Mouse (Mus musculus): Measurements from ENCODE around the gene Ogfr. TPM values are rescaled to one million over a fixed set of nuclear protein-coding genes. Genes with fewer than 3 reads are reported as not detected.
A peak's percentile ranks its signal among the peaks of the same experiment; 100 is the strongest.

Gene Ogfr
- total and polyA plus RNA-seq, 2 experiments from 2014 or later, result 39.3 to 81.6 TPM

DNA sequence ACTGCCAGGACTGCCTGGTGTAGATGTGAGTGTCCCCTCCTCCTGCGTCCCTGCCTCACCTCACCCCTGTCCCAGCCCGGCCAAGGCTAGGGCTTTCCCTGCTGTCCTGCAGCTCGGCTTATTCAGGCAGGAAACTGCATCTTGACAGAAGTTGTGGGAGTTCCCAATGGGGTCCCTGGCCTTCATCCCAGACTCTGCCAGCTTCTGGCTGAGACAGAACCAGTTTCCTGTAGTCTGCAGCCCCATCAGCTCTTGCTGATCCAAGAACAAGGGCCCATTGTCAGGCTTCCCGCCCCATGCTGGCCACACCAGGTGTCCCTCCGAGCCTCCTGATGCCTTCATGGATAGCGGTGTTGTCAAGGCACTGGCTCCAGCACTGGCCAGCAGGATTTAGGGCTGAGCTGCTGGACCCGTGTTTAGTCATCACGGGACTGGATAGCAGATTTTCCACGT is 11.6 kb downstream of the Ogfr start:
- Histone ChIP-seq H3K9ac (replicated peaks; ENCODE audit: low read depth, low read length) (no peak overlapping the region), H3K27me3 (ENCODE audit: control insufficient read depth, insufficient read depth, low read length) (peaks cover 30% of the 10 kb centered on the region), H3K36me3 (replicated peaks; ENCODE audit: control insufficient read depth, insufficient read depth, low read length) (peaks cover 2% of the 10 kb centered on the region; the same call in 1 of the 2 replicates), H3K4me2 (ENCODE audit: low read depth, low read length) (no peak overlapping the region), H3K4me1 (ENCODE audit: control insufficient read depth, insufficient read depth) (0 out of 2 replicates have a peak, but pooled peaks cover 9% of the 10 kb centered on the region), H3K4me3 (ENCODE audit: low read depth, low read length) (no peak overlapping the region), H3K27ac (ENCODE audit: low read depth) (no peak overlapping the region), H3K9me3 (replicated peaks; ENCODE audit: control insufficient read depth, low read length) (no peaks in the 10 kb centered on the region)
- TF ChIP-seq EP300 (IDR thresholded peaks at IDR 0.05; ENCODE audit: low read depth), result no peak
- no peak for TF ChIP-seq CTCF (IDR thresholded peaks at IDR 0.05; ENCODE audit: low read depth)
- ATAC-seq (ENCODE audit: insufficient read depth, low read depth), result no peak
- 19% methylated on average over 9 of the region's 9 CpGs for WGBS
- no peak for DNase-seq (ENCODE audit: low spot score)

DNA sequence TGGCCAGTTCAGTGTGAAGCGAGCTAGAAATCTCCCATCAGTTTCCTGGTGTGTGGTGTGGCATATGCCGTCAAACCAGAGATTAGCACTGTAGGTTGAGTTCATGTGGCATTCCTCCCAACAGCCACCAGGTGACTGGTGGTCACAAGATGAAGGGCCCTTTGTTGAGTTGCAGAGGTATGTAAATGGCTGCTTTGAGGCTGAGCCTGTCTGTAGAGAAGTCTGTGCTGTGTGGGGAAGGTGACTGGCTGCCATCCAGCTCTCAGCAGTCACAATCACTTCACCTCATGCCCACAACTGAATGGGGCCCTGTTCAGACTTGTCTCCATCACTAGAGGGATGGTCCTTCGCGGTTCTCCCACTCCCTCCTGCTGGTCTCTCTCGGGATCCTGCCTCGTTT is 15.7 kb downstream of the Ogfr start:
- DNase-seq (ENCODE audit: low spot score) (no peak), ATAC-seq (ENCODE audit: insufficient read depth, low read depth) (no peak)
- no peaks in the 10 kb centered on the region for H3K9me3 ChIP-seq (replicated peaks; ENCODE audit: control insufficient read depth, low read length)
- TF ChIP-seq EP300 (IDR thresholded peaks at IDR 0.05; ENCODE audit: low read depth) (no peak), CTCF (IDR thresholded peaks at IDR 0.05; ENCODE audit: low read depth) (no peak)
- WGBS, result 55% methylated on average over 6 of the region's 6 CpGs
- no peak overlapping the region for H3K4me3 ChIP-seq (ENCODE audit: low read depth, low read length)
- no peak overlapping the region for H3K9ac ChIP-seq (replicated peaks; ENCODE audit: low read depth, low read length)
- no peaks in the 10 kb centered on the region for H3K36me3 ChIP-seq (replicated peaks; ENCODE audit: control insufficient read depth, insufficient read depth, low read length)
- H3K27me3 ChIP-seq (ENCODE audit: control insufficient read depth, insufficient read depth, low read length), result no peaks in the 10 kb centered on the region
- 0 out of 2 replicates have a peak, but pooled peaks cover 4% of the 10 kb centered on the region for H3K4me1 ChIP-seq (ENCODE audit: control insufficient read depth, insufficient read depth)
- no peak overlapping the region for H3K4me2 ChIP-seq (ENCODE audit: low read depth, low read length)
- H3K27ac ChIP-seq (ENCODE audit: low read depth), result no peak overlapping the region

DNA sequence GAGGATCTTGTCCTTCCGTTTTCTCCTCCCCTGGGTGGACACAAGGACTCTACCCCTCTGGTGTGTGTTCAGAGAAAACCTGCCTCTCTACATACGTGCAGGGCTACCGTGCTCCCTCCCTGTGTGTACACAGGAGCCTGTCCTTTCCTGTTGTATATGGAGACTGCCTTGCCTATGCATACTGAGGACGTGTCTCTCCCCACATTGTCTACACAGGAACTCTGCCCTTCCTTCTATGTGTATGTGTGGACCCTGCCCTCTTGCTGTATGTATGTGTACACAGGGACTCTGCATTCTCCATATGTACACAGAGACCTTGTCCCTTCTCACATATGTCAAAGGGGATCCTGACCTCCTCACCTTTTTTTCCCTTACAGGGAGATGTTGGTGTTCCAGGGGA is 21.2 kb downstream of the Ogfr start:
- Histone ChIP-seq H3K4me3 (ENCODE audit: low read depth, low read length) (no peak overlapping the region), H3K9me3 (replicated peaks; ENCODE audit: control insufficient read depth, low read length) (no peaks in the 10 kb centered on the region), H3K27ac (ENCODE audit: low read depth) (no peak overlapping the region), H3K27me3 (ENCODE audit: control insufficient read depth, insufficient read depth, low read length) (no peaks in the 10 kb centered on the region), H3K4me2 (ENCODE audit: low read depth, low read length) (no peak overlapping the region), H3K36me3 (replicated peaks; ENCODE audit: control insufficient read depth, insufficient read depth, low read length) (no peaks in the 10 kb centered on the region), H3K4me1 (ENCODE audit: control insufficient read depth, insufficient read depth) (no peaks in the 10 kb centered on the region), H3K9ac (replicated peaks; ENCODE audit: low read depth, low read length) (no peak overlapping the region)
- no peak for DNase-seq (ENCODE audit: low spot score)
- no peak for TF ChIP-seq EP300 (IDR thresholded peaks at IDR 0.05; ENCODE audit: low read depth)
- no peak for TF ChIP-seq CTCF (IDR thresholded peaks at IDR 0.05; ENCODE audit: low read depth)
- WGBS, result 60% methylated on average over 4 of the region's 4 CpGs
- ATAC-seq (ENCODE audit: insufficient read depth, low read depth), result no peak

DNA sequence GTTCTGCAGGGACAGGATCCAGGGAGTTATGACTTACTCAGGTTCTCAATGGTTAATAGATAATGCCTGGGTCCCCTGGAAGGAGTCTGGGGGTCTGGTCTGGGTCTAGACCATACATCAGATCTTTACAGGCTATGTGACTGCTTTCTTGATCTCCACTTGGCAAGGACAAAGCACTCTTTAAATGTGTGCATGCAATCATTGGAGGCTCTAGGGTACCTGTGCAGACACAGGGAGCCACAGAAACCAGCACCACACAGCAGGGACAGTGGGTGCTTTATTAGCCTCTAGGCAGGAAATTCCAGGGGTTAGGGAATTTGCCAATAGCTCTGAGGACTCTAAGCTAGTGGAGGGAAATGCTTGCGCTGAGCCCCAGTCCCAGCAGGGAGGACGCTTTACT is 22.8 kb downstream of the Ogfr start:
- Histone ChIP-seq H3K4me2 (ENCODE audit: low read depth, low read length) (no peak overlapping the region), H3K9ac (replicated peaks; ENCODE audit: low read depth, low read length) (no peak overlapping the region), H3K27me3 (ENCODE audit: control insufficient read depth, insufficient read depth, low read length) (no peaks in the 10 kb centered on the region), H3K27ac (ENCODE audit: low read depth) (no peak overlapping the region), H3K4me3 (ENCODE audit: low read depth, low read length) (no peak overlapping the region), H3K9me3 (replicated peaks; ENCODE audit: control insufficient read depth, low read length) (no peaks in the 10 kb centered on the region), H3K4me1 (ENCODE audit: control insufficient read depth, insufficient read depth) (no peaks in the 10 kb centered on the region), H3K36me3 (replicated peaks; ENCODE audit: control insufficient read depth, insufficient read depth, low read length) (no peaks in the 10 kb centered on the region)
- ATAC-seq (ENCODE audit: insufficient read depth, low read depth) (no peak), DNase-seq (ENCODE audit: low spot score) (no peak)
- TF ChIP-seq CTCF (IDR thresholded peaks at IDR 0.05; ENCODE audit: low read depth), result no peak
- no peak for TF ChIP-seq EP300 (IDR thresholded peaks at IDR 0.05; ENCODE audit: low read depth)
- WGBS, result 47% methylated on average over 2 of the region's 2 CpGs

DNA sequence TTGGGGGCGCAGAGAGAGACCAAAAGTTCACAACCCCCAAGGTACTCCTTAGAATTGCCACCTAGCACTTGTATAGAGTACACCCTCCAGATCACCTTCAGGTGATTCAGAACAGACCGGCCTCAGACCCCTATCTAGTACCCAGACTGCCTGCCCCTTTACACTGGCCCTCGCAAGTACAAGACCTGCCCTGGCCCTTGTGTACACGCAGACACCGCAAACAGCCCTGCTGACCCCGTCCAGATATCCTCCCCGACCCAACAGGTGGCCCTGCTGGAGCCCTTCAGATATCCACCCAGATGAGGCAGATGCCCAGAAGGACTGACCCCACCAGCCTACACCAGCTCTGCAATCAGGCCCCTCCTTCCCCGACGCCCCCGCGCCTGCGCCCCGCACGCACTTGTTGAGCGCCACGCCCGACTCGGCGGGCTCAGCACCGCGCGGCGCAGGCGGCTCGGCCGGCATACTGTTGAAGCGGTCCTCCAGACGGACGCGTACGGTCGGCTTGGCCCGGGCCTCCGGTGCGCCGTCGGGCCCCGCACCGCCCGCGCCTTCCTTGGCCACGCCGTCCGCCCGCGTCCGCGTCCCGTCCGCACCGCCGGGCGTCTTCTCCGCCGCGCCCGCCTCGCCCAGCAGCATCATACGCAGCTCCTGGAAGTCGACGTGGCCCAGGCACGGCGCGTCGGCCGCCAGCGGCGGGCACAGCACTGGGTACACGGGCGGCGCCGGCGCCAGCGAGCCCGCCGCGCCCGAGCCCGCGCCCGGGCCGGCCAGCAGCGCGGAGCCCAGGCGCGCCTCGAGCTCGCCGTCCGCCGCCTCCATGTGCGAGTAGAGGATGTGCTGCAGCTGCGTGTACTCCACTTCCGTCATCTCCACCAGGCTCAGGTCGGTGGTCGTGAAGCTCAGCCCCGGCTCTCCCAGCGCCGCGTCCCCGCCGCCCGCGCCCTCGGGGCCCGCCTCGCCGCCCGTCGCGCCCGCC is 52.8 kb downstream of the Ogfr start:
- 5% methylated on average over 69 of the region's 112 CpGs for WGBS
- no peak for TF ChIP-seq EP300 (IDR thresholded peaks at IDR 0.05; ENCODE audit: low read depth)
- no peak for TF ChIP-seq CTCF (IDR thresholded peaks at IDR 0.05; ENCODE audit: low read depth)
- DNase-seq (ENCODE audit: low spot score) (no peak), ATAC-seq (ENCODE audit: insufficient read depth, low read depth) (peak; percentile 33; the same call in 1 of the 2 replicates)
- peak overlapping the region; percentile 40 for H3K4me2 ChIP-seq (ENCODE audit: low read depth, low read length)
- no peaks in the 10 kb centered on the region for H3K36me3 ChIP-seq (replicated peaks; ENCODE audit: control insufficient read depth, insufficient read depth, low read length)
- peak overlapping the region; percentile 32 for H3K4me3 ChIP-seq (ENCODE audit: low read depth, low read length)
- H3K4me1 ChIP-seq (ENCODE audit: control insufficient read depth, insufficient read depth), result no peaks in the 10 kb centered on the region
- no peak overlapping the region for H3K9ac ChIP-seq (replicated peaks; ENCODE audit: low read depth, low read length)
- peaks cover 17% of the 10 kb centered on the region for H3K9me3 ChIP-seq (replicated peaks; ENCODE audit: control insufficient read depth, low read length)
- no peak overlapping the region for H3K27ac ChIP-seq (ENCODE audit: low read depth)
- H3K27me3 ChIP-seq (ENCODE audit: control insufficient read depth, insufficient read depth, low read length), result peaks cover 56% of the 10 kb centered on the region
